Mouse (Mus musculus) megakaryocyte progenitor cell, adult 5-6 weeks (primary cell): Measurements from ENCODE around the gene Picalm. TPM values are rescaled to one million over a fixed set of nuclear protein-coding genes. Genes with fewer than 3 reads are reported as not detected.
"Not testable (repeated sequence)": the region's sequence is repeated elsewhere in the genome, so short reads cannot be mapped to it uniquely, and the experiment has no call there.

Experiments
- ATAC-seq: replicated peaks from 2 replicates; pipeline ENCODE4 v1.8.0; 2016; ENCODE audit warnings: mild to moderate bottlenecking, moderate TSS enrichment, inconsistent platforms; ENCODE audit not compliant: poor library complexity
- total RNA-seq, 2 experiments: library from RNA; stranded (forward) in 1 of 2; stranded (reverse) in 1 of 2; fragments of 157-497, 149-512 nt in 1 of 2; fragments of 200-1000 nt in 1 of 2; gene quantifications; 2 replicates each; pipeline versions ENCODE4 v1.2.3 to v1.2.4; 2015 to 2017

Picalm gene
- total RNA-seq, 2 experiments from 2014 or later = 97.1 to 140 TPM

GRCm38 (mm10) chr7:90131376-90131651 is 1.3 kb downstream of the Picalm start:
- ATAC-seq = no peak

GRCm38 (mm10) chr7:90131831-90132241 is 1.8 kb downstream of the Picalm start:
- ATAC-seq = no peak

- ATAC-seq = no peak
These were observed 2.3 kb downstream of the Picalm start for GRCm38 (mm10) chr7:90132322-90132721.

- ATAC-seq = peak; percentile 59
These were observed 6.7 kb downstream of the Picalm start for GRCm38 (mm10) chr7:90136736-90137135.

GRCm38 (mm10) chr7:90138359-90138758 is 8.3 kb downstream of the Picalm start:
- peak; percentile 64 for ATAC-seq

GRCm38 (mm10) chr7:90140290-90140689 is 10.3 kb downstream of the Picalm start:
- ATAC-seq = no peak

- ATAC-seq = no peak
These were observed 14.3 kb downstream of the Picalm start for GRCm38 (mm10) chr7:90144275-90144674.

- ATAC-seq = no peak
These were observed 15.0 kb downstream of the Picalm start for GRCm38 (mm10) chr7:90144971-90145370.

GRCm38 (mm10) chr7:90145376-90145775 is 15.4 kb downstream of the Picalm start:
- no peak for ATAC-seq

- ATAC-seq = peak; percentile 6
These were observed 15.9 kb downstream of the Picalm start for GRCm38 (mm10) chr7:90145897-90146296.

GRCm38 (mm10) chr7:90146321-90146720 is 16.3 kb downstream of the Picalm start:
- peak; percentile 89 for ATAC-seq

GRCm38 (mm10) chr7:90148023-90148422 is 18.0 kb downstream of the Picalm start:
- ATAC-seq = no peak

- ATAC-seq = no peak
These were observed 18.5 kb downstream of the Picalm start for GRCm38 (mm10) chr7:90148516-90148915.

- ATAC-seq = peak; percentile 78
These were observed 20.3 kb downstream of the Picalm start for GRCm38 (mm10) chr7:90150311-90150710.

GRCm38 (mm10) chr7:90158034-90158433 is 28.0 kb downstream of the Picalm start:
- 0 out of 2 replicates have a peak, but pooled peaks have one; percentile 3 for ATAC-seq

GRCm38 (mm10) chr7:90160598-90160997 is 30.6 kb downstream of the Picalm start:
- ATAC-seq = no peak

GRCm38 (mm10) chr7:90164276-90164675 is 34.3 kb downstream of the Picalm start:
- no peak for ATAC-seq

GRCm38 (mm10) chr7:90165970-90166369 is 36.0 kb downstream of the Picalm start:
- peak; percentile 74 for ATAC-seq

GRCm38 (mm10) chr7:90167777-90168176 is 37.8 kb downstream of the Picalm start:
- ATAC-seq = not testable (repeated sequence)

- ATAC-seq = no peak
These were observed 43.8 kb downstream of the Picalm start for GRCm38 (mm10) chr7:90173778-90174177.

- no peak for ATAC-seq
These were observed 45.6 kb downstream of the Picalm start for GRCm38 (mm10) chr7:90175576-90175975.

GRCm38 (mm10) chr7:90180635-90181034 is 50.6 kb downstream of the Picalm start:
- ATAC-seq = no peak

GRCm38 (mm10) chr7:90200251-90200650 is 70.2 kb downstream of the Picalm start:
- peak; percentile 45; the same call in 1 of the 2 replicates for ATAC-seq
